Mouse (Mus musculus) neural tube, embryonic 12.5 days (tissue): Measurements from ENCODE around the gene Ebi3. TPM values are rescaled to one million over a fixed set of nuclear protein-coding genes. Genes with fewer than 3 reads are reported as not detected.
A peak's percentile ranks its signal among the peaks of the same experiment; 100 is the strongest.

Source experiments
- ATAC-seq: fragments of 200-750 bp; cut with Nextera tagmentation; 2 replicates; pipeline ENCODE4 v1.8.0; 2017; ENCODE audit warnings: low read depth, mild to moderate bottlenecking, moderate TSS enrichment, moderate library complexity; ENCODE audit not compliant: low FRiP score
- H3K27ac ChIP-seq: fragments of 300-500 bp; sonication (generic); 2 replicates; pipeline ENCODE4 v1.5.1; 2016
- H3K27me3 ChIP-seq: fragments of 300-500 bp; sonication (generic); replicated peaks from 2 replicates; pipeline ENCODE4 v1.6.1; 2016; ENCODE audit warnings: mild to moderate bottlenecking
- H3K36me3 ChIP-seq: fragments of 300-500 bp; sonication (generic); 2 replicates; pipeline ENCODE4 v1.6.1; 2016; ENCODE audit warnings: mild to moderate bottlenecking
- H3K4me1 ChIP-seq: fragments of 300-500 bp; sonication (generic); 2 replicates; pipeline ENCODE4 v1.6.1; 2016
- H3K4me2 ChIP-seq: fragments of 300-500 bp; sonication (generic); replicated peaks from 2 replicates; pipeline ENCODE4 v1.6.1; 2016; ENCODE audit warnings: mild to moderate bottlenecking
- H3K4me3 ChIP-seq: fragments of 300-500 bp; sonication (generic); 2 replicates; pipeline ENCODE4 v1.5.1; 2016
- H3K9ac ChIP-seq: fragments of 300-500 bp; sonication (generic); 2 replicates; pipeline ENCODE4 v1.6.1; 2016; ENCODE audit warnings: mild to moderate bottlenecking
- H3K9me3 ChIP-seq: fragments of 300-500 bp; sonication (generic); 2 replicates; pipeline ENCODE4 v1.6.1; 2016; ENCODE audit warnings: mild to moderate bottlenecking
- WGBS: fragments of 180-500 bp; shearing (Covaris S2); methylation state at CpG from one replicate; pipeline ENCODE4 v1.1.7; 2016; 5-methylcytosine and 5-hydroxymethylcytosine counted together
- polyA plus RNA-seq: library from polyadenylated mRNA; unstranded; fragments of >200 nt; fragmentation: Nextera tagmentation; extraction: Ambion mirVana; gene quantifications from 2 replicates; pipeline ENCODE4 v1.2.1, GENCODE M21; 2016

Gene Ebi3
- polyA plus RNA-seq, 1 experiment from 2014 or later, result 2.8 TPM

GRCm38 (mm10) chr17:55948647-55949046 lies 3.8 kb upstream of the Ebi3 start:
- Histone ChIP-seq H3K4me1 (peaks cover 5% of the 10 kb centered on the region; the same call in 1 of the 2 replicates), H3K9ac (no peak overlapping the region), H3K9me3 (no peaks in the 10 kb centered on the region), H3K36me3 (no peaks in the 10 kb centered on the region), H3K27ac (no peak overlapping the region), H3K4me2 (no peak overlapping the region), H3K27me3 (0 out of 2 replicates have a peak, but pooled peaks cover 6% of the 10 kb centered on the region), H3K4me3 (no peak overlapping the region)
- no peak for ATAC-seq
- 91% methylated on average over 4 of the region's 4 CpGs for WGBS

- peaks cover 5% of the 10 kb centered on the region; the same call in 1 of the 2 replicates for H3K4me1 ChIP-seq
- H3K27me3 ChIP-seq, result 0 out of 2 replicates have a peak, but pooled peaks cover 6% of the 10 kb centered on the region
- H3K4me2 ChIP-seq, result no peak within 1 kb of the TSS
- H3K9me3 ChIP-seq, result no peaks in the 10 kb centered on the region
- H3K27ac ChIP-seq, result no peak within 1 kb of the TSS
- H3K4me3 ChIP-seq, result no peak within 1 kb of the TSS
- no peak for ATAC-seq
- no peaks in the 10 kb centered on the region for H3K36me3 ChIP-seq
- 86% methylated on average over 2 of the region's 2 CpGs for WGBS
- H3K9ac ChIP-seq, result no peak within 1 kb of the TSS
These were observed 3.0 kb upstream of the Ebi3 start, which contains the start of gene Zfp119b for GRCm38 (mm10) chr17:55949400-55949799. TSS of gene Zfp119b (minus strand) at chr17:55949500.

GRCm38 (mm10) chr17:55950601-55951000 lies 1.8 kb upstream of the Ebi3 start:
- Histone ChIP-seq H3K4me3 (no peak overlapping the region), H3K9me3 (no peaks in the 10 kb centered on the region), H3K9ac (no peak overlapping the region), H3K27me3 (peaks cover 13% of the 10 kb centered on the region; the same call in 1 of the 2 replicates), H3K4me1 (peaks cover 3% of the 10 kb centered on the region; the same call in 1 of the 2 replicates), H3K4me2 (no peak overlapping the region), H3K36me3 (no peaks in the 10 kb centered on the region), H3K27ac (no peak overlapping the region)
- no peak for ATAC-seq
- 81% methylated on average over 9 of the region's 9 CpGs for WGBS

- ATAC-seq, result no peak
- H3K9ac ChIP-seq, result no peak overlapping the region
- peaks cover 8% of the 10 kb centered on the region for H3K4me1 ChIP-seq
These were observed 399 bp upstream of the Ebi3 start for GRCm38 (mm10) chr17:55952041-55952440.

GRCm38 (mm10) chr17:55953751-55954150 lies 1.3 kb downstream of the Ebi3 start:
- H3K9ac ChIP-seq, result no peak overlapping the region
- no peak for ATAC-seq
- H3K36me3 ChIP-seq, result no peaks in the 10 kb centered on the region
- H3K27me3 ChIP-seq, result peaks cover 13% of the 10 kb centered on the region; the same call in 1 of the 2 replicates
- H3K27ac ChIP-seq, result no peak overlapping the region
- H3K4me1 ChIP-seq, result peaks cover 23% of the 10 kb centered on the region
- H3K4me2 ChIP-seq, result no peak overlapping the region
- 84% methylated on average over 6 of the region's 6 CpGs for WGBS
- H3K4me3 ChIP-seq, result no peak overlapping the region
- no peaks in the 10 kb centered on the region for H3K9me3 ChIP-seq

More at GRCm38 (mm10) chr17:55952041-55952440, 399 bp upstream of the Ebi3 start:
- no peak overlapping the region for H3K4me2 ChIP-seq
- H3K9me3 ChIP-seq, result no peaks in the 10 kb centered on the region
- H3K27me3 ChIP-seq, result peaks cover 13% of the 10 kb centered on the region; the same call in 1 of the 2 replicates
- H3K27ac ChIP-seq, result no peak overlapping the region
- no peak overlapping the region for H3K4me3 ChIP-seq
- no peaks in the 10 kb centered on the region for H3K36me3 ChIP-seq

GRCm38 (mm10) chr17:55954229-55954628 lies 1.8 kb downstream of the Ebi3 start:
- H3K9ac ChIP-seq, result no peak overlapping the region
- no peak overlapping the region for H3K27ac ChIP-seq
- H3K4me3 ChIP-seq, result no peak overlapping the region
- ATAC-seq, result no peak
- no peaks in the 10 kb centered on the region for H3K9me3 ChIP-seq
- peaks cover 23% of the 10 kb centered on the region for H3K4me1 ChIP-seq
- H3K27me3 ChIP-seq, result peaks cover 13% of the 10 kb centered on the region; the same call in 1 of the 2 replicates
- WGBS, result 38% methylated on average over 16 of the region's 16 CpGs
- no peak overlapping the region for H3K4me2 ChIP-seq
- no peaks in the 10 kb centered on the region for H3K36me3 ChIP-seq

GRCm38 (mm10) chr17:55956129-55956528 lies 3.7 kb downstream of the Ebi3 start:
- WGBS, result under 1% methylated on average over 26 of the region's 26 CpGs
- ATAC-seq, result peak; percentile 27

GRCm38 (mm10) chr17:55956591-55956990 lies 4.2 kb downstream of the Ebi3 start:
- Histone ChIP-seq H3K4me3 (peak overlapping the region; percentile 43), H3K27me3 (peaks cover 13% of the 10 kb centered on the region; the same call in 1 of the 2 replicates), H3K4me1 (peaks cover 31% of the 10 kb centered on the region), H3K4me2 (peak overlapping the region; percentile 78), H3K36me3 (peaks cover 8% of the 10 kb centered on the region; the same call in 1 of the 2 replicates), H3K27ac (no peak overlapping the region), H3K9ac (peak overlapping the region; percentile 54; the same call in 1 of the 2 replicates), H3K9me3 (no peaks in the 10 kb centered on the region)
- 0 out of 2 replicates have a peak, but pooled peaks have one; percentile 0 for ATAC-seq
- WGBS, result 39% methylated on average over 6 of the region's 6 CpGs

More at GRCm38 (mm10) chr17:55956129-55956528, 3.7 kb downstream of the Ebi3 start:
- Histone ChIP-seq H3K9ac (peak overlapping the region; percentile 54), H3K4me3 (peak overlapping the region; percentile 43), H3K4me2 (peak overlapping the region; percentile 78), H3K9me3 (no peaks in the 10 kb centered on the region), H3K27me3 (peaks cover 13% of the 10 kb centered on the region; the same call in 1 of the 2 replicates), H3K27ac (no peak overlapping the region), H3K36me3 (peaks cover 4% of the 10 kb centered on the region; the same call in 1 of the 2 replicates), H3K4me1 (peaks cover 31% of the 10 kb centered on the region)

GRCm38 (mm10) chr17:55957168-55957567 lies 4.7 kb downstream of the Ebi3 start:
- Histone ChIP-seq H3K9me3 (no peaks in the 10 kb centered on the region), H3K4me1 (peaks cover 31% of the 10 kb centered on the region), H3K27ac (no peak overlapping the region), H3K4me2 (peak overlapping the region; percentile 78), H3K27me3 (peaks cover 13% of the 10 kb centered on the region; the same call in 1 of the 2 replicates), H3K36me3 (peaks cover 14% of the 10 kb centered on the region), H3K4me3 (no peak overlapping the region), H3K9ac (no peak overlapping the region)
- 0 out of 2 replicates have a peak, but pooled peaks have one; percentile 43 for ATAC-seq
- 12% methylated on average over 9 of the region's 9 CpGs for WGBS

GRCm38 (mm10) chr17:55957726-55958583 lies 5.5 kb downstream of the Ebi3 start:
- peaks cover 7% of the 10 kb centered on the region; the same call in 1 of the 2 replicates for H3K27me3 ChIP-seq
- peak overlapping the region; percentile 52 for H3K4me3 ChIP-seq
- peak overlapping the region; percentile 78 for H3K4me2 ChIP-seq
- H3K9me3 ChIP-seq, result no peaks in the 10 kb centered on the region
- H3K4me1 ChIP-seq, result peaks cover 31% of the 10 kb centered on the region
- peaks cover 19% of the 10 kb centered on the region for H3K36me3 ChIP-seq
- 76% methylated on average over 12 of the region's 13 CpGs for WGBS
- ATAC-seq, result no peak
- peak overlapping the region; percentile 64 for H3K9ac ChIP-seq
- H3K27ac ChIP-seq, result 0 out of 2 replicates have a peak overlapping the region, but pooled peaks have one; percentile 53

- Histone ChIP-seq H3K36me3 (peaks cover 23% of the 10 kb centered on the region), H3K4me1 (peaks cover 31% of the 10 kb centered on the region), H3K4me2 (peak overlapping the region; percentile 73), H3K9me3 (no peaks in the 10 kb centered on the region), H3K27me3 (peaks cover 7% of the 10 kb centered on the region; the same call in 1 of the 2 replicates), H3K9ac (peak overlapping the region; percentile 64), H3K4me3 (peak overlapping the region; percentile 52), H3K27ac (peak overlapping the region; percentile 53; the same call in 1 of the 2 replicates)
- ATAC-seq, result no peak
- WGBS, result 30% methylated on average over 2 of the region's 2 CpGs
These were observed 6.1 kb downstream of the Ebi3 start for GRCm38 (mm10) chr17:55958584-55958886.
